Mouse (Mus musculus) yolk sac, embryonic 10.5 days (tissue): ENCODE data around the gene Orai1.
A peak's percentile ranks its signal among the peaks of the same experiment; 100 is the strongest.

Source experiments
- DNase-seq: peaks from one replicate; pipeline ENCODE4 v3.0.0-alpha.2; 2017; ENCODE audit warnings: low spot score

Orai1 gene

GRCm38 (mm10) chr5:123067395-123067995, 52.6 kb downstream of the Orai1 start:
- no peak for DNase-seq

GRCm38 (mm10) chr5:123068115-123068514, 53.2 kb downstream of the Orai1 start, which contains the start of gene Tmem120b:
Gene Tmem120b (plus strand): TSS chr5:123068415.
- no peak for DNase-seq

GRCm38 (mm10) chr5:123068714-123069113, 53.8 kb downstream of the Orai1 start:
- DNase-seq: no peak

GRCm38 (mm10) chr5:123075576-123076418, 60.9 kb downstream of the Orai1 start:
- DNase-seq: peak; percentile 90

- no peak for DNase-seq
Measured at GRCm38 (mm10) chr5:123076419-123077281, 61.8 kb downstream of the Orai1 start.

- no peak for DNase-seq
Measured at GRCm38 (mm10) chr5:123079568-123079967, 64.7 kb downstream of the Orai1 start.

GRCm38 (mm10) chr5:123080041-123080440, 65.2 kb downstream of the Orai1 start:
- no peak for DNase-seq
